Mouse (Mus musculus): ENCODE measurements around the gene Specc1.

- no peak for TF ChIP-seq CTCF (IDR thresholded peaks at IDR 0.05; ENCODE audit: low read depth)
- TF ChIP-seq EP300 (IDR thresholded peaks at IDR 0.05; ENCODE audit: low read depth) = no peak
Measured at GRCm38 (mm10) chr11:62220756-62221510, 264.4 kb downstream of the Specc1 start.
